Mouse (Mus musculus): ENCODE results near the gene Ky. TPM values are rescaled to one million over a fixed set of nuclear protein-coding genes. Genes with fewer than 3 reads are reported as not detected.

The Ky gene
- polyA plus RNA-seq, 1 experiment, result not detected

DNA sequence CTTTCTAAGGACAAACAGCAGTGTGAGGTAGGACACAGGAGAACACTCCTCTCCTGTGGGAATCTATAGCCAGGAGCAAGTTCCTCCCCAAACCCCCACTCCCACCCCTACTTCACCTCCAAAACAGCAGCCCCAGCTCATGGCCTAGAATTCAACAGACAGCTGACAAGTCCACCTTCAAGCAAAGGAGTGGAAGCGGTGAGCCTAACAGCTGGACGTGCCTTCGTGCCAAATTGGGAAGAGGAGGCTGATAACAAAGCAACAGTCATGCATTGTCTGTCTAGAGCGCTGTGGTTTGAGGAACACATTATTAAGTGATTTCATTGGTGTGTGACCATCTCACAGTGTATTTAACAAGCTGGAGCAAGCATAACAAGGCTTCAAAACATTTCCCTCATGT lies 4.4 kb upstream of the Ky start:
- Histone ChIP-seq H3K9me3 (no peaks in the 10 kb centered on the region), H3K36me3 (replicated peaks; ENCODE audit: low read length) (no peaks in the 10 kb centered on the region), H3K4me1 (no peaks in the 10 kb centered on the region), H3K27me3 (replicated peaks) (peaks cover 30% of the 10 kb centered on the region), H3K4me3 (replicated peaks) (no peak overlapping the region)
- TF ChIP-seq GATA1 (IDR thresholded peaks at IDR 0.05; ENCODE audit: borderline replicate concordance, low read length), result no peak
- TF ChIP-seq FLI1 (IDR thresholded peaks at IDR 0.05; ENCODE audit: low read length), result no peak

DNA sequence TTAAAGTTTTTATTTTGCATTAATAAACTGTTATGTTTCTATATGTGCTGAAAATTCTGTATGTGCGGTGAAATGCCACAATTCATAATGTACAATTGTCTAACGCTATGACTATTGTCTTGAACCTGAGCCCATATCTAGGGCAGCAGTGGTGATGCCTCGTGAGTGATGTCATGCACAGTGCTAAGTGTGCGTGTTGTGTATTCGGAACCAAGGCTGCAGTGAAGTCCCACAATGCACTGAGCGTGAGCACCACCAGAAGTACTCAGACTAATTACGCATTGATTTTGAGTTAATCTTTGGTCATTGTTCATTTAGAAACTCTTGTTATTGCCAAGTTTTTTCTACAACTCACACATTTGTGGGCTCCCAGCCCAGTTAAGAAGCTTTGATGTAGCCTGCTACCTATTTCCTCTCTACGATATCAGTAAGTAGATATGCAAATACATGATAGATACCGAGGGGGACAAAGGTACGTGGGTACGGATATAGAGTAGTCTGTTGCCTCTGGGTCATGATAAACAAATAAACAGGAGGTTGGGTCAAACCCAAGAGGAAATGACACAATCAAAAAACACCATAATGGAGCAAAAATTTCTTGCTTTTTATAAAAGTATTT lies 3.4 kb upstream of the Ky start:
- no peaks in the 10 kb centered on the region for H3K4me1 ChIP-seq
- TF ChIP-seq FLI1 (IDR thresholded peaks at IDR 0.05; ENCODE audit: low read length), result no peak
- no peak for TF ChIP-seq GATA1 (IDR thresholded peaks at IDR 0.05; ENCODE audit: borderline replicate concordance, low read length)
- H3K9me3 ChIP-seq, result no peaks in the 10 kb centered on the region
- H3K36me3 ChIP-seq (replicated peaks; ENCODE audit: low read length), result no peaks in the 10 kb centered on the region
- no peak overlapping the region for H3K4me3 ChIP-seq (replicated peaks)
- H3K27me3 ChIP-seq (replicated peaks), result peaks cover 36% of the 10 kb centered on the region

DNA sequence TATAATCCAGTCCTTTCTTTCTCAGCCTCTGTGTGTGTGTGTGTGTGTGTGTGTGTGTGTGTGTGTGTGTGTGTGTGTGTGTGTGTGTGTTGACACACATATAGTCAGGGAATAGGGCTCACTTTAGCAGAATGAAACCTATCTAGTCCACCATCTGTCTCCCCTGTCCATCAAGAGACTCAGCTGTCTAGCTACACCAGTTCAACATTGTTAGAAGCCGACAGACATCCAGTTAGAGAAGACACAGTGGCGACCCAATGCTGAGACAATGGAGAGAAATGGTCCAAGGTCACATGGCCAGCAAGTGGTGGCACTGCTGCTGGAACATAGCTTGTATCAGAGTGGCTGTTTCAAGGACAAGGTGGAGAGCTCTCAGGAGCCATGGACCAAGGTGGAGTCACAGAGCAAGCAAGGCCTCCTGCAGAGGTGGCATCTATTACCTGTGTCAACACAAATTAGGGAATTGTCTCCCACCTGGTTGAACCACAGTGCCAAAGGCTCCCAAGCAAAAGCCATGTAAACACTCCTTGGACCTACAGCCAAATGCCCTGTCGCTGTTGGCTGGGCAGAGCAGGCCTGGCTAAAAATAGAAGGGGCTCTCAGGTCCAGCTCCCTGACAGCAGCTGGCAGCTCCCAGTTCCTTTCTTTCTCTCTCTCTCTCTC lies 703 bp upstream of the Ky start:
- no peak overlapping the region for H3K4me3 ChIP-seq (replicated peaks)
- TF ChIP-seq GATA1 (IDR thresholded peaks at IDR 0.05; ENCODE audit: borderline replicate concordance, low read length), result no peak
- TF ChIP-seq FLI1 (IDR thresholded peaks at IDR 0.05; ENCODE audit: low read length), result no peak
- no peaks in the 10 kb centered on the region for H3K9me3 ChIP-seq
- H3K27me3 ChIP-seq (replicated peaks), result peaks cover 44% of the 10 kb centered on the region
- no peaks in the 10 kb centered on the region for H3K36me3 ChIP-seq (replicated peaks; ENCODE audit: low read length)
- no peaks in the 10 kb centered on the region for H3K4me1 ChIP-seq

DNA sequence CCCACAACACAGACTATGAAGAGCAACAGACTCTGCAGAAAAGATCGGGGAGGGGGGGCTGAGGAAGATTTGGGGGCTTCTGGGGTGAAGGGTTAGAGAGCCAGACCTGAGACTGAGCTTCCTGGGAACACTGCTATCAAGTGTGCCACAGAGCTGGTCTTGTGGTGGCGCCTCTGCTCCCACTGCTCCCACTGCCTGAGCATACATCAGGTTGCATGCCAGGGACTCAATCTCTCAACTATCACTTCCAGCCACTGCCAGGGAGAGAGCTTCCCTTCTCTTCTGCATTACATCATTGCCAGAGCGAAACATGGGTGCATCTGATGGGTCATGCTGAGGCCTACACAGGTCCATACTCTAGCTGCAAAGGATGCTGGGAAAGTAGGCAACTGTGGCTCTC lies 2.8 kb downstream of the Ky start:
- no peaks in the 10 kb centered on the region for H3K4me1 ChIP-seq
- H3K36me3 ChIP-seq (replicated peaks; ENCODE audit: low read length), result no peaks in the 10 kb centered on the region
- TF ChIP-seq FLI1 (IDR thresholded peaks at IDR 0.05; ENCODE audit: low read length) (no peak), GATA1 (IDR thresholded peaks at IDR 0.05; ENCODE audit: borderline replicate concordance, low read length) (no peak)
- no peaks in the 10 kb centered on the region for H3K9me3 ChIP-seq
- no peak overlapping the region for H3K4me3 ChIP-seq (replicated peaks)
- H3K27me3 ChIP-seq (replicated peaks), result peaks cover 48% of the 10 kb centered on the region

DNA sequence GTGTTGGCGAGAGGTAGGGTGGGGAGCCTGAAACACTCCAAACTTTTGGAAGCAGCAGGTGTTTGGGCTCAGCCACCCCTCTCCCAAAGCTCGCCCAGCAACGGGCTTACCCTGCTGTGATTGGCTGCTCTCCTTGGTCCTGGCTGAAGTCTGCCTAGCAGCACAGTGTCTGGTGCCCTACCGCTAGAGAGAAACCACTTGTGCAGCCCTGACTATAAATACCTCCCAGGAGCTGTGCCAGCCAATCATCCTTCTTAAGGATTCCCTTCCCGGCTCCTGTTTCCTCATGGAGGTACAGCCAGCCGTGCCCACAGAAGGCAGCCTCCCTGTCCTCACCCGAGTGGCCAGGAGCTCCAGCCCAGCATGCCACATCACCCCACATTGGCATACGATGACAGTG lies 5.9 kb downstream of the Ky start:
- Histone ChIP-seq H3K4me3 (replicated peaks) (no peak overlapping the region), H3K27me3 (replicated peaks) (peaks cover 31% of the 10 kb centered on the region), H3K4me1 (no peaks in the 10 kb centered on the region), H3K36me3 (replicated peaks; ENCODE audit: low read length) (no peaks in the 10 kb centered on the region), H3K9me3 (no peaks in the 10 kb centered on the region)
- TF ChIP-seq GATA1 (IDR thresholded peaks at IDR 0.05; ENCODE audit: borderline replicate concordance, low read length), result no peak
- TF ChIP-seq FLI1 (IDR thresholded peaks at IDR 0.05; ENCODE audit: low read length), result no peak

DNA sequence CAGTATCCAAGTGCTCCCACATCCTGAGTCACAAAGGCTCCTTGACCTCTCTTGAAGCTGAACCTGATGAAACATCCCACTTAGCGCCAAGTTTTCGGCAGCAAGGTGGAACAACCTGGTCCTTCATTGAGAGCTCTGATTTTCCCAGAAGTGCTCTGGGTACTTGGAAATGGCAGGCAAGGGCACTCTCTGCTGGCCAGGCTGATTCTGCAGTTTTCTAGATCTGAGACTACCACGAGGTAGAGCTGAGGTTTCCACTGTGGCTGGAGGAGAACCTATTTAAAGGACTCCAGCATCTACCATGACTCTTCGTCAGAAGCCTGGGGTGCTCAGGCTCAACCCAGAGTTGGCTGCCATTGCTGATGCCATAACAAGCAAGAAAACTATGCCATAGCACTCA lies 8.0 kb downstream of the Ky start:
- H3K4me3 ChIP-seq (replicated peaks), result no peak overlapping the region
- TF ChIP-seq GATA1 (IDR thresholded peaks at IDR 0.05; ENCODE audit: borderline replicate concordance, low read length), result no peak
- no peak for TF ChIP-seq FLI1 (IDR thresholded peaks at IDR 0.05; ENCODE audit: low read length)
- peaks cover 14% of the 10 kb centered on the region for H3K9me3 ChIP-seq

DNA sequence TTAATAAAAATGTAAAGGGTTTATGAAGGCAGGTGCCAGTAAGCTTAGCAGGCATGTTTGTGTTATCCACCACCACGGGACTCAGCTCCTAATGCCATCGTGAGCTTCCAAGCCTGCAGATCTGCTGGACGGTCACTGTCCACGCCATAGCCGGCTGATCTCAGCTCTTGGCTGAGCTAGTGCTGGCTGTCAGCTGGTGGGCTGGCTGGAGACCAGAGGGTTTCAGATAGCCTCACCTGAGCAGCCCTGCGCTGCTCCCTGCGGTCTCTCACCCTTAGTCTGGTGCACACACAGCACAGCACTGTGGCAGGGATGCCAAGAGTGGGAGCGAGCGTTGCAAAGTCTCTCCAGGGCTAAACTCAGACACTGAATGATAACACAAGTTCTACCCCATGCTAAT lies 12.9 kb downstream of the Ky start:
- H3K4me3 ChIP-seq (replicated peaks), result no peak overlapping the region
- no peaks in the 10 kb centered on the region for H3K36me3 ChIP-seq (replicated peaks; ENCODE audit: low read length)
- H3K27me3 ChIP-seq (replicated peaks), result peaks cover 14% of the 10 kb centered on the region
- H3K4me1 ChIP-seq, result peaks cover 17% of the 10 kb centered on the region
- H3K9me3 ChIP-seq, result peaks cover 28% of the 10 kb centered on the region
- TF ChIP-seq FLI1 (IDR thresholded peaks at IDR 0.05; ENCODE audit: low read length) (no peak), GATA1 (IDR thresholded peaks at IDR 0.05; ENCODE audit: borderline replicate concordance, low read length) (no peak)

More for the DNA sequence above, 8.0 kb downstream of the Ky start:
- H3K27me3 ChIP-seq (replicated peaks), result peaks cover 21% of the 10 kb centered on the region
- H3K4me1 ChIP-seq, result no peaks in the 10 kb centered on the region
- H3K36me3 ChIP-seq (replicated peaks; ENCODE audit: low read length), result no peaks in the 10 kb centered on the region

DNA sequence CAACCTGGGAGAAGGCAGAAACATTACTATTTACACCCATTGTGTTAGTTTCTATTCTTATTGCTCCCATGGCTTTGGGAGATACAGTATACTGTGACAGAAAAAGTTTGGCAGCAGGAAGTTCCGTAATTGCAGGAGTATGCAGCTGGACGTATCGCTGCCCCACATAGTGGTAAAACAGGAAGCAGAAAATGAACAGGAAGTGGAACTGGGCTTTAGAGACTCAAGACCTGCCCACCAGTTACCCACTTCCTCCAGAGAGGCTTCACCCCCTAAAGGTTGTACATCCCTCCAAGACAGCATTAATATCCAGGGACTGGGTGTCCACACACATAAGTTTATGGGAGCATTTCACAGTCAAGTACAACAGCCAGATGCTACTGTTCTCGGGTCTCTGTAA lies 15.8 kb downstream of the Ky start:
- Histone ChIP-seq H3K4me1 (peaks cover 17% of the 10 kb centered on the region), H3K4me3 (replicated peaks) (peak overlapping the region; percentile 6), H3K36me3 (replicated peaks; ENCODE audit: low read length) (no peaks in the 10 kb centered on the region), H3K9me3 (peaks cover 43% of the 10 kb centered on the region), H3K27me3 (replicated peaks) (peaks cover 8% of the 10 kb centered on the region)
- TF ChIP-seq GATA1 (IDR thresholded peaks at IDR 0.05; ENCODE audit: borderline replicate concordance, low read length), result no peak
- TF ChIP-seq FLI1 (IDR thresholded peaks at IDR 0.05; ENCODE audit: low read length), result no peak

DNA sequence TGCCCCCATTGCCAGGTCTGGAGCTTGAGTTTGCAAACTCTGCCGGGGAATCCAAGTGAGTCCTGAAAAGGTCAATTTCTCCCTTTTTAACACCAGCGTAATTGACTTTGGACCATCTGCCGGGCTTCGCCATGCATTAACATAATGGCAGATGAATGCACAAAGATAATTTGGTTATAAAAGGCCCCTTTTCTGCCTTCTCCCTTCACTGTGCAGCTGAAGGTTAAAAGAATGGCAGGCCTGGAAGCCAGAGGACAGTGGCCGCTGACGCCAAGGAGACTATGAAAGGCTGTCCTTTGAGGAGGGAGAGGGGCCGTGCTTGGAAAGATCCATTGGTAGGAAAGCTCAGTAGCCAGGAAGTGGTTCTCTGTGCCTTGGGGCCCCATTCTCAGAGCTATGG lies 22.6 kb downstream of the Ky start:
- Histone ChIP-seq H3K4me1 (no peaks in the 10 kb centered on the region), H3K9me3 (peaks cover 33% of the 10 kb centered on the region), H3K4me3 (replicated peaks) (no peak overlapping the region), H3K36me3 (replicated peaks; ENCODE audit: low read length) (no peaks in the 10 kb centered on the region), H3K27me3 (replicated peaks) (peaks cover 14% of the 10 kb centered on the region)
- no peak for TF ChIP-seq FLI1 (IDR thresholded peaks at IDR 0.05; ENCODE audit: low read length)
- no peak for TF ChIP-seq GATA1 (IDR thresholded peaks at IDR 0.05; ENCODE audit: borderline replicate concordance, low read length)

DNA sequence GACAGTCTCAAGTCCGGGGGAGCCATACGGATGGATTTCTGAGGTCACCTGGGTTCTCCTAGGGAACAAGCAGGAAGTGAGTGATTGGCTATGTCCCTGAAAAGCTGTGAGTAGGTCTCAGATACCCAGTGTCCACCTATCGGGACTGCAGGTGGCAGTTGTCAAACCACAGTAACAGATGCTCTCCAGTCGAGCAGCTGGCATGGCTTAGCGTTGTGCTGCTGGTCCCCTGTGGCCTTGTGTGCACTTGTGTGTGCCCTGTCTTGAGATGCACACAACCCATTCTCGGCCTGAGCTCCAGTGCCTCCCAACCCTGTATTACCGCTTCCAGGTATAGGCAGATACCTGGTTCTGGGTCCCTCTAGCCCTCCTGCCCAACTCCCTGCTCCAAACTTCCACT lies 23.0 kb downstream of the Ky start:
- Histone ChIP-seq H3K4me1 (no peaks in the 10 kb centered on the region), H3K9me3 (peaks cover 31% of the 10 kb centered on the region), H3K36me3 (replicated peaks; ENCODE audit: low read length) (no peaks in the 10 kb centered on the region), H3K4me3 (replicated peaks) (peak overlapping the region; percentile 16), H3K27me3 (replicated peaks) (peaks cover 18% of the 10 kb centered on the region)
- TF ChIP-seq GATA1 (IDR thresholded peaks at IDR 0.05; ENCODE audit: borderline replicate concordance, low read length), result no peak
- no peak for TF ChIP-seq FLI1 (IDR thresholded peaks at IDR 0.05; ENCODE audit: low read length)

Data from megakaryocyte, embryonic 14.5 days (primary cell).